8 mouse cellular contexts compared by ENCODE assay signal in genomic region chr2:112239935-112240721, GRCm38 (mm10). TPM values are rescaled to one million over a fixed set of nuclear protein-coding genes. Genes with fewer than 3 reads are reported as not detected.
DNase-seq lines count a peak whose midpoint lies in the region; ATAC-seq and TF ChIP-seq lines count a peak whose summit lies in the region.

No protein-coding gene starts in this region.

- TF ChIP-seq EP300 in lung, postnatal 0 days (IDR thresholded peaks at IDR 0.05) = no peak

- WGBS in embryonic facial prominence, embryonic 15.5 days = under 1% methylated on average over 27 of the region's 28 CpGs
- WGBS in lung, postnatal 0 days = 2% methylated on average over 25 of the region's 28 CpGs

- H3K9ac ChIP-seq in embryonic facial prominence, embryonic 15.5 days = peak overlapping the region; percentile 47
- H3K9ac ChIP-seq in lung, postnatal 0 days (replicated peaks; ENCODE audit: low read depth) = peak overlapping the region; percentile 41; the same call in 1 of the 2 replicates

- H3K27ac ChIP-seq in embryonic facial prominence, embryonic 15.5 days (replicated peaks) = peak overlapping the region; percentile 89
- H3K27ac ChIP-seq in lung, postnatal 0 days (ENCODE audit: low read length) = 0 out of 2 replicates have a peak overlapping the region, but pooled peaks have one; percentile 81

- peak overlapping the region; percentile 68 for H3K4me3 ChIP-seq in embryonic facial prominence, embryonic 15.5 days (replicated peaks)
- H3K4me3 ChIP-seq in lung, postnatal 0 days (ENCODE audit: low read depth, low read length) = peak overlapping the region; percentile 86

- peak; percentile 39 for DNase-seq in layer of hippocampus, adult 11-12 months (ENCODE audit: low spot score)
- no peak for DNase-seq in layer of hippocampus, adult 8-10 months (ENCODE audit: low spot score in 2 of 2)
- DNase-seq in ZHBTc4 (ENCODE audit: low read depth, low spot score) = peak; percentile 38
- DNase-seq in lung, postnatal 0 days (ENCODE audit: low spot score) = peak; percentile 23
- DNase-seq in retina, embryonic 14.5 days (ENCODE audit: low spot score) = peak; percentile 57
- DNase-seq in urinary bladder, postnatal 36 days (ENCODE audit: low spot score in 2 of 2) = no peak

- TF ChIP-seq CTCF in lung, postnatal 0 days (IDR thresholded peaks at IDR 0.05) = peak; percentile 17; the same call in 1 of the 2 replicates

- no peaks in the 10 kb centered on the region for H3K36me3 ChIP-seq in embryonic facial prominence, embryonic 15.5 days
- H3K36me3 ChIP-seq in lung, postnatal 0 days (ENCODE audit: insufficient read depth, low read length) = no peaks in the 10 kb centered on the region

- peak overlapping the region; percentile 98 for H3K4me2 ChIP-seq in embryonic facial prominence, embryonic 15.5 days (replicated peaks)
- peak overlapping the region; percentile 89 for H3K4me2 ChIP-seq in lung, postnatal 0 days (replicated peaks; ENCODE audit: low read depth, low read length)

- ATAC-seq in embryonic facial prominence, embryonic 15.5 days (ENCODE audit: insufficient number of reproducible peaks, low FRiP score, low TSS enrichment, low read depth) = peak; percentile 36
- peak; percentile 53 for ATAC-seq in inflammation-experienced regulatory T-cells, adult 6 months
- ATAC-seq in lung, postnatal 0 days = peak; percentile 17

- H3K4me1 ChIP-seq in embryonic facial prominence, embryonic 15.5 days = peaks cover 13% of the 10 kb centered on the region
- H3K4me1 ChIP-seq in lung, postnatal 0 days (ENCODE audit: insufficient read depth, low read depth, low read length) = peaks cover 6% of the 10 kb centered on the region; the same call in 1 of the 2 replicates

- no peaks in the 10 kb centered on the region for H3K27me3 ChIP-seq in embryonic facial prominence, embryonic 15.5 days
- no peaks in the 10 kb centered on the region for H3K27me3 ChIP-seq in lung, postnatal 0 days (replicated peaks; ENCODE audit: insufficient read depth, low read length)

- no peaks in the 10 kb centered on the region for H3K9me3 ChIP-seq in embryonic facial prominence, embryonic 15.5 days (replicated peaks)
- no peaks in the 10 kb centered on the region for H3K9me3 ChIP-seq in lung, postnatal 0 days (ENCODE audit: low read length)

RNA-seq across cellular contexts. Expression of gene Lpcat4, which starts 0.9 kb away (rescaled TPM):
- 10 to 100 TPM; 82.2 to 88.5 (median 84.5) TPM for total RNA-seq in layer of hippocampus, adult 8-10 months (2022)
- 24.5 and 35.9 TPM in 2 replicates for polyA plus RNA-seq in embryonic facial prominence, embryonic 15.5 days (2015; fragmentation: Nextera tagmentation; extraction: Ambion mirVana)
- 10 to 100 TPM; 30.4 to 45.0 (median 34.4) TPM for polyA plus RNA-seq in inflammation-experienced regulatory T-cells, adult 6 months (2017; shearing (Covaris generic))
- polyA plus RNA-seq in lung, postnatal 0 days (2015; fragmentation: Nextera tagmentation; extraction: Ambion mirVana) = 11.0 and 11.9 TPM in 2 replicates

RNA-seq across cellular contexts. Expression of gene Nutm1, which starts 19.0 kb away (rescaled TPM):
- not detected for total RNA-seq in layer of hippocampus, adult 8-10 months (2022)
- not detected in 2 replicates for polyA plus RNA-seq in embryonic facial prominence, embryonic 15.5 days (2015; fragmentation: Nextera tagmentation; extraction: Ambion mirVana)
- polyA plus RNA-seq in inflammation-experienced regulatory T-cells, adult 6 months (2017; shearing (Covaris generic)) = not detected
- polyA plus RNA-seq in lung, postnatal 0 days (2015; fragmentation: Nextera tagmentation; extraction: Ambion mirVana) = 0.02 TPM in 1 of 2 replicates, not detected in the other

RNA-seq across cellular contexts. Expression of gene Nop10, which starts 21.6 kb away (rescaled TPM):
- total RNA-seq in layer of hippocampus, adult 8-10 months (2022) = 10 to 100 TPM; 44.3 to 56.8 (median 50.6) TPM
- polyA plus RNA-seq in embryonic facial prominence, embryonic 15.5 days (2015; fragmentation: Nextera tagmentation; extraction: Ambion mirVana) = 201 and 206 TPM in 2 replicates
- polyA plus RNA-seq in inflammation-experienced regulatory T-cells, adult 6 months (2017; shearing (Covaris generic)) = 100 to 1,000 TPM; 152 to 243 (median 201) TPM
- 116 and 120 TPM in 2 replicates for polyA plus RNA-seq in lung, postnatal 0 days (2015; fragmentation: Nextera tagmentation; extraction: Ambion mirVana)

RNA-seq across cellular contexts. Expression of gene Slc12a6, which starts 25.5 kb away (rescaled TPM):
- total RNA-seq in layer of hippocampus, adult 8-10 months (2022) = 100 to 1,000 TPM in 3 of 4 experiments, 10 to 100 TPM in 1; 92.5 to 117 (median 109) TPM
- polyA plus RNA-seq in embryonic facial prominence, embryonic 15.5 days (2015; fragmentation: Nextera tagmentation; extraction: Ambion mirVana) = 11.1 and 11.8 TPM in 2 replicates
- polyA plus RNA-seq in inflammation-experienced regulatory T-cells, adult 6 months (2017; shearing (Covaris generic)) = 10 to 100 TPM; 37.3 to 57.5 (median 52.3) TPM
- polyA plus RNA-seq in lung, postnatal 0 days (2015; fragmentation: Nextera tagmentation; extraction: Ambion mirVana) = 9.0 and 9.7 TPM in 2 replicates

RNA-seq across cellular contexts. Expression of gene Gm21985, which starts 26.0 kb away (rescaled TPM):
- total RNA-seq in layer of hippocampus, adult 8-10 months (2022) = 1 to 10 TPM in 3 of 4 experiments, under 1 TPM in 1; 0.96 to 3.1 (median 2.8) TPM
- not detected in 2 replicates for polyA plus RNA-seq in embryonic facial prominence, embryonic 15.5 days (2015; fragmentation: Nextera tagmentation; extraction: Ambion mirVana)
- polyA plus RNA-seq in inflammation-experienced regulatory T-cells, adult 6 months (2017; shearing (Covaris generic)) = not detected
- polyA plus RNA-seq in lung, postnatal 0 days (2015; fragmentation: Nextera tagmentation; extraction: Ambion mirVana) = not detected in 2 replicates

Comparison
In these comparisons a context has a peak if more than half of its experiments do, and no peak if none do; other contexts are left out.
1. DNase-seq: peak in layer of hippocampus, adult 11-12 months (single experiment), ZHBTc4 (single experiment), lung, postnatal 0 days (single experiment) and retina, embryonic 14.5 days (single experiment); none in layer of hippocampus, adult 8-10 months (0 of 2) and urinary bladder, postnatal 36 days (0 of 2).
2. Peak in every context shown above with its lines, with median percentiles within 50 percentile points of each other: ATAC-seq.